Mouse (Mus musculus): ENCODE results near the gene Uhrf2.

Uhrf2 gene

DNA sequence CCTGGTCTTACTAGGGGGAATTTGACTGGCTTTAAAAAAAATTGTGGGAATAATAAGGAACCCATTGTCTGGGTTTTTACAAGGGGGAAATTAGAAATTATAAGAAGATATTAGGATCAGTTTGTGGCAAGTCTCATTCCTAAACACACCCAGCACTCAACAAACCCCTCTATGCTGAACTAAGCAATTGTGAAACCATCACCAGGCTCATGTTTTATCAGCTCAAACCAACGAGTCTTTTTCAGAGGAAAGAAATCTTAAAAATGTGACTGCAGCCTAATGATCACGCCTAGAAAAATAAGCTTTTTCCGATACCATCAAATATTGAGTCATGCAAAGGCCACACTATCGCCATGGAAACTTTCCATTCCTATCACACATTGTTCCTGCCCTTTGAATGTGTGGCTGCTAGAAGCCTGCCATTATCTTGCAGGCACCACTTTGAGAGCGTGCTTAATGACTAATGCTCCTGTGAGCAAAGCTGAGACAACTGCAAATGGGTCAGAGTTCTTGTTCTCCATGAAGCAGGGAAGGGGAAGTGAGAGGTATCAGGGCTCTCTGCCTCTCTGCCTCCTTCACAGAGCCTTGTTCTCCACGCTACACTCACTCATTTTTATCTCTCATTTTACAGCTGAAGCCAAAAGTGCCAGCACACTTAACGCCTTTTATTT is 94.8 kb downstream of the Uhrf2 start:
- DNase-seq (ENCODE audit: low spot score), result no peak

DNA sequence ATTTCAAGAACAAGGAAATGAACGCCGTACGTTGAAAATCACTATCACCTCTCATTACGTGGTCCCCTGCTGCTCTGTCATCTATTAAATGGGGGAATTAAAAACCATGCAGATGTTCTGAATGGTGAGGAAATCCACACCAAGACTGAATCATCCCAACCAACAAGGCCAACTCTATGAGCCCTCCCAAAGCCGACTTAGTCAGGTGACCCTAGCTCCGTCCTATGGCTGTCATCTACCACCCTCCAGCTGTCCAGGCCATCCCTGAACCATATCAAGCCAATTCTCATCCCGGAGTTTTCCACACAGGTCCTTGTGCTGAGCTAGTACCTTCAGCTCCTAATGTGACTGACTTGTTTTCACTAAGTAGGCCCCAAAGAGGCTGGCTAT is 95.4 kb downstream of the Uhrf2 start:
- DNase-seq (ENCODE audit: low spot score), result no peak

DNA sequence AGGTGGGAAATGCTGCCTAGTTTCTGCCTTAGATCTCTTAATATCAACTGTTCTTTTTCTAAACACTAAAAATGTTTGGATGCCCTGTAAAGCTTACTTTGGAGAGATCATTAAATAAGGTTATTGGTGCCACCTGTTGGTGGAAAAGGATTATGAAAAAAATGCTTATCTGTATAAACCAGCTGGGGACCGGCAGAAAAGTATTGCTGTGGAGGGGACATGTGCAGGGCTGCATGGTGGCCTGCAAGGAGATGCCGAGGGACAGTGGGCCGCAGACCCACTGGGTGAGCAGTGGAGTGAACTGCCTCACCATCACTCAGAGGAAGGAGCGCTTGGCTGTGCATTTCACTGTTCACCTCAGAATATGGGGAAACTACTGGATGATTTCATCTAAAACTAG is 97.9 kb downstream of the Uhrf2 start:
- DNase-seq (ENCODE audit: low spot score), result peak; percentile 33

DNA sequence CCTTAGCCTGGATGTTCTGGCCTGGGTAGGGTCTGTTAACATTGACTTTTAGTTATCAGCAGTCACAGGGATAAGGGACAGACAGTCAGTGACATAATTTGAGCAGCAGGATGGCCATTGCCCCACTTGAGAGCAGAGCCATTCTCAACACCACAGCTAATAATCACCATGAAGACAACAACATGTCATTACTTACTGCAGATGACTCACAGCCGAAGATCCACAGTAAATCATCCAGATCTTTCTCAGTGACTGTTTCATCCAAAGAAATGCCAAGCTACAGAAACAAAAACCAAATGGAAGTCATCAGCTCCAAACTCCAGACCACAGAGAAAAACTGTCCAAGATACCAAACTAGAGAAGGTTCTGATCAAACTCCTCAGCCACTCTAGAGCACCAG is 106.0 kb downstream of the Uhrf2 start:
- DNase-seq (ENCODE audit: low spot score), result no peak
